Mouse (Mus musculus): Measurements from ENCODE around the gene Wnt9a. TPM values are rescaled to one million over a fixed set of nuclear protein-coding genes. Genes with fewer than 3 reads are reported as not detected.
"Not testable (repeated sequence)": the region's sequence is repeated elsewhere in the genome, so short reads cannot be mapped to it uniquely, and the experiment has no call there.

Wnt9a gene
- total RNA-seq, 2 experiments from 2014 or later, result 0.80 to 1.1 TPM

DNA sequence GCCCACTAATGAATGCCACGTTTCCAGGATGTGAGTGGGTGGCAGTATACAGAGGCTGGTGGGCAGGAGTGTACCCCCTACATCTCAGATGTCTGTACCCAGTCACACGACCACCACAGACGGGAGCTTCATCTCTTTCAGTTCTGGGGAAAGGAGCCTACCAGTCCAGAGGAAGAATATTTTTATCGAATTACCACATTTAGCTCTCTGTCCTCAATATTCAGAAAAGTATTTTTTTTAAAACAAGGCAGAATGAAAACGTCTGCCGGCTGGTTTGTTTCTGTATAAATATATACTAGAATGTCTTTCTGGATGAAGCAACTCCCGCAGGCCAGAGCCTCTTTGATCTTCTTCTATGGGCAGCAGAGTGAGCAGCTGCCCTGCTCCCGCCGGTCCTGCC, 26.2 kb downstream of the Wnt9a start:
- no peak for DNase-seq (ENCODE audit: low spot score in 2 of 2)

DNA sequence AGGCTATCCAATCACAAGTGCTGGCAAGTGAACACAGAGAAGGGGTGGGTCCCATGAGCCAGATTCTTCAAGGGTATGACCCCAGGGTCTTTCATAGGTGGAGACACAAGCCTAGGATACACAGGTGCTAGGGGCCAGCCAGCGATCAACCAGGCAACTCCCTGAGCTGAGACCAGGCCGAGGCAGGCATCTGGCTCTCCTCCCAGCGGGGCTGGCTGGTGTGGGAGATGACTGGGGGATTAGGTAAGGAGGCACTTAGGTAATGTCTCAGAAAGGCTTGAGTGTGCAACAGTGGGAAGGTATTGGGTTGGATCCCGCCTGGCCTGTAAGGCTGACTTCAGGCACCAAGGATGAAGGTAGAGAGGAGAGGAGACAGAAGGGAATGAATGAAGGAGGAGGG, 28.4 kb downstream of the Wnt9a start:
- no peak for DNase-seq (ENCODE audit: low spot score in 2 of 2)

DNA sequence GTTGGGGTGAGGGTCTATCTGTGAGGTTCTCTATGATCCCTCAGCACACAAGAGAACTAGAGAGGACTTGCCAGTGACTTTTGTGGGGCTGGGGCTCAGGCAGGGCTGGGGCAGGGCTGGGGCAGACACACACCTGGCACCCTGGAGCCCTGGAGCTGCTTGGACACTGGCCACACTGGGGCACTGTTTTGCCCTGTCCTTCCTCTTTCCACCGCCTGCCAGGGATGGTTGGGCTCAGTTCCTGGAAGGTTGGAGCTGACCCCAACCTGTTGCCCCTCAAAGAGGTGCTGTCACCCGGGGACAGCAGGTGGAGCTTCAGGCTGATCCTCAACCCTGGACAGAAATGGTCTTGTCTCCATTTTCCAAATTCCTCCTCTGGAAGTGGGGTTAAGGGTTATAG, 29.2 kb downstream of the Wnt9a start:
- no peak for DNase-seq (ENCODE audit: low spot score in 2 of 2)

DNA sequence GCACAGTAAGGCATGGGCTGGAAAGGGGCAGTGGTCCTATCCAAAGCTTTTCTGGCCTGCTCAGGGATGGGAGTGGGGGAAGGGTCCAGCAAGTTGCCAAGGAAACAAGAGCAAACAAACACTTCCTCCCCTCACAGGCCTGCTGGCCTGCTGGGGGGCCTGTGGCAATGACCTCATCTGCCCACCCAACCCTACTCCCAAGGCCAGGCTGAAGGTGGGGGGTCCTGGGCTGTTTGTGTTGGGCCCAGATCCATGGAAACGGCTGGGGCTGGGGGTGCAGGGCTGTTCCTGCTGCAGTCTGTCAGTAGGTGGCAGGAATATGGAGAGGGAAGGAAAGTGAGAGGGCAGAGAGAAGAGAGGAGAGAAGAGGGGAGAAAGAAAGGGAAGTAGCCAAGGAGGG, 29.7 kb downstream of the Wnt9a start:
- DNase-seq (ENCODE audit: low spot score in 2 of 2), result no peak

DNA sequence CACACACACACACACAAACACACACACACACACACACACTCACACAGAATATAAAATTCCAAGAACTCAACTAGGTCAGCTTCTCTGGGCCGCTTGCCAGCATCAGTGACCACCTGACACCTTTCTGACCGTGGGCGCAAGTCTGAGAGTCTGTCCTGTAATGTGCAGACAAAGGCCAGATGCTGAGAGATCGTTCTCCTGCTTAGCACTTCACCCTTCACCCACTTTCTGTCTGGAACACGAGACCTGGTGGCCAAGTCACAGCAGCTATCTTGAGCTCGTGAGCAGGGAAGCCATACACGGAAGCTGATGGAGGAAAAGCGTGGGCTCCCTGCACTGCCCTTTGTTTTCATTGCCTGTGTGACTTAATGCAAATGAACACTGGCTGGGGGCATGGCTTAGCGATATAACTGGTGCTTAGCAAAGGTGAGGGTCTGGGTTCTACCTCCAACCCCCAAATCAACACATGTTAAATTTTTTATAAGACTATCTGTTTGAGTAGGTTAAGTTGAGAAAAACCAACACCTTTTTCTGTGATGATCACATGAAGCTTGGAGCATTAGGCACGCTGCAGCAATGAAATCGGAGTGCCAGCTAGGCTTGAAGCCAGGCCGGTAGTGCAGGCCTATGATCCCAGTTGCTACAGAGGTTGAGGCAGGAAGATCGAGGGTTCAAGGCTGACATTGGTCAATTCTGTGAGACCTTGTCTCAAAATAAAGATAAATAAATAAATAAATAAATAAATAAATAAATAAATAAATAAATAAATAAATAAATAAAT, 31.4 kb downstream of the Wnt9a start:
- no peak for DNase-seq (ENCODE audit: low spot score in 2 of 2)

DNA sequence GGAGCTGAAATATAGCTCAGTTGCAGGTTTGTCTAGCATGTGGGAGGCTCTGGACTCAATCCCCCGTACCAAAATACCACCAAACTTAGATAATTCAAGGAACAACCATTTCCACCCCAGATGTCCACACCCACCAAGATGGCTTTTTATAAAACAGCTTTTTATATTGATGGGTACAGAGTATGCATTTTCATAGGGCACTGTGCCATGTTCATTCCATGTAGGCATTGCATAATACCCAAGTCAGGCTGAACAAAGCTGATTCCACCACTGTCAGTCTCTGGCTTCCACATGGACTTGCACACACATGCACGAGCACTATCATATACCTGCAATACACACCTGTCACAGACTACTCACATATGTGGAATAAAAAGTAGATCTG, 32.0 kb downstream of the Wnt9a start:
- no peak for DNase-seq (ENCODE audit: low spot score in 2 of 2)

DNA sequence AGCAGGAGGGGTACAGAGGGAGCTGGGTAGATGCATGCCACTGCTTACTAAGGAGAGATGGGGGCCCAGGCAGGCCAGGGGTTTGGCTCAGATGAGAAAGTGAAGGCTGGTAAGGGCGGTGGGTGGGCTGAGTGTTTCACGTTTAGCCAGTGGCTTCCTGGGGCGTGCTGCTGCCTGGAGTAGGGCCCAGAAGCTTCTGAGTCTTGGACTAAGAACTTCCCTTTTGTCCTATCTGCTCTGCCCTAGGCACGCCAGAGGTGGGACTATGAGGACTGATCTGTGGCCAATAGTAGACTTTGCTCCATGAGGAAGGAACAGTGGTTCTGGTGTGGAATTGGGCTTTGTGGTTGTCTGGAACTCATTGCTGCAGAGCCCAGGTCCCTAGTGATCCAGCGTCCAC, 36.2 kb downstream of the Wnt9a start:
- no peak for DNase-seq (ENCODE audit: low spot score in 2 of 2)

DNA sequence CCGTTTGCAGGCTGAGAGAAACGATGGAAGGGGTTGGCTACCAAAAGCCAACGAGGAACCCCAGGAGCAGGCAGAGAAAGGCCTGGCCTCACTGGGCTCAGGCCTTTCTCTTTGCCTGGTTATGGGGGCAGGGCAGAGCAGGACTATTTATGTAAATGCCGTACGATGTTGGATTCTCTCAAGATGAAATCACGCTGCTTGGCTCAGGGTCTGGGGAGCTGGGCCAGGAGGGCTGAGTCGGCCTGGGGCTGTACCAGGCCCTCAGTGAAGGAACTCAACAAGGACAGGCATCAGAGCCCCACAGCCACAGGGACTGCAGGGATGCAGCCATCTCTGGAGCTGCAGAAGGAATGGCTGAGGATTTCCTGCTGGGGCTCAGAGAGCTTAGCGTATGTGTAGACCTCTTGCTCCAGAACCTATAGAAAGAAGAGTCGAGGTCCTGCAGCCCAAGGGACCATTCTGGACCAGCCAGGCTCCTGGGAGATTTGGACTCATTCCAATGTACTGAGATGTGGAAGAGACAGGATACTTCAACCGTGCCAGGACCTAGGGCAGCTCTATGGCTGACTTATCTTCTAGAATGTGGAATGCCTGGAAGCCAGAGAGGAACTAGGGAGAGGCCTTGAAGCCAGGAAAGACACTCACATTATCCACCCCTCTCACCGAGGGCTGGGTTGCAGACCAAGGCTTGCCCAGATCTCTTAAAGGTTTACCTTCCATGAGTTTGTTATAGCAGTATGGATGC, 39.6 kb downstream of the Wnt9a start:
- no peak for DNase-seq (ENCODE audit: low spot score in 2 of 2)

DNA sequence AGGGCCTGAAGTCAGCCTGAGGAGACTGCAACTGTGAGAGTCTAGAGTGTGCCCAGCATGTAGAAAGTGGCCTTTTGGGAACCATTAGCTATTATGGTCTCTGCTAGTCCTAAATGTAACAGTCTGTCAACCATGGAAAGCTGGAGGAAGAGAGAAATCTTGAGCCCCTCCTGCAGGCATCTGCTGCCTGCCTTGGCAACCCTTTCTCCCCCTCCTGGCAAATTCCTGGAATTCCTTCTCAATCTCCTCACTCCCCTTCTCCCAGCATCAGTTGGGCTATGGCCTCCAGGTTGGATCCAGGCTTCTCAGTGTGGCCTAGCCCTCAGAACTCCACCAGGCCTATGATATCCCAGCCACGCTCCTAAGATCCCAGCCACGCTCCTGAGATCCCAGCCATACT, 43.6 kb downstream of the Wnt9a start:
- no peak for DNase-seq (ENCODE audit: low spot score in 2 of 2)

DNA sequence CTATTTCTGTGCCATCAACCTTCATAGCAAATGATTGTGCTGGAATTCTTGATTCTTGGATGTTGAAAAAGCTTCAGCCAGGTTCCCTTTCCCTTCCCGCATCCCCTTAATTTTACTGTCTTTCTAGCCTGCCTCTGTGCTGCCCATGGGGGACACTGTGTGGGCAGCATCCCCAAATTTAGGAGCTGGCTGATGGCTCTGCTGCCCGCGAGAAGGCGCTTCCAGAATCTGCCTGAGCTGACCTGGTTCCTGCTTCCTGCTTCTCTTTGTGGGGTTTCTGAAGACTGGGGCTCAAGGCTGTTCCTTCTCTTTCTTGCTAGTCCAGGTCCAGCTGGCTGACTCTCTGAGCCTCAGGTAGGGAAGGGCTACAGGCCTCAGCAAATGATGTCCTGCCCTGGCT, 48.1 kb downstream of the Wnt9a start:
- no peak for DNase-seq (ENCODE audit: low spot score in 2 of 2)

DNA sequence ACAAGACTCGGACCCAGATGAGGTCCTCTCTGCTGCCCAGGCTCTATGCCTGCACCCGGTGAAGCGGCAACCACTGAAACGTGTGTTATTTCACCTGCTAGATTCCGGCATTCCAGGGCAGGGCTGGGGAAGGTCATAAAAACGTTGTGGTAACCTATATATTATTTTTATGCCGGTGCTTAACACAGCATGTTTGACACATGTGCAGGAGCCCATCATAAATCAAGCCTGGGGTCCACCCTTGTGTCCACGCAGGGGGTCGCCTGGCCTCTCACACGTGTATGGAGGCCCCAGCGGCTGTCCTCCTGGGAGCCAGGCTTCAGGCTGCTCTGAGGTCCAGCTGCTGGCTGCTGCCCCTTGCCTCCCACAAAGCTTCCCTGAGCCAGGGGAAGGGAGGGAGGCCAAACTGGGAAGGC, 50.2 kb downstream of the Wnt9a start:
- no peak for DNase-seq (ENCODE audit: low spot score in 2 of 2)

DNA sequence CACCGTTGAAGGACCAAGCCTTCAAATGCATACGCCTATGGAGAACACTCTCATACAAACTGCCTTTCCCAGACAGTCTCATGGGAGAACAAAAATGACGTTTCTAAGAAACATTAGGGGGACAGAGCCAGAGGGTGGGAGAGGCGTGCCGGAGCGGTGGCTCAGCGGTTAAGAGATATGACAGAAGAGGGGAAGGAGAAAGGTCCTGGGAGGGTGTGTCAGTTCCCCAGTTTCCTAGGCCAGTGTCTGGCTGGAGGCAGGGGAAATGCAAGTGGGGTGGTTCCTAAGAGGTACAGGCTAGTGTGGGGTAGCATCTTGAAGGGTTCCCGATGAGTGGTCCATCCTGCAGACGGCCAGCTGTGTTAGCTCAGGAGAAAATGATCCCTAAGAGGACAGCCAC, 54.6 kb downstream of the Wnt9a start:
- no peak for DNase-seq (ENCODE audit: low spot score in 2 of 2)

DNA sequence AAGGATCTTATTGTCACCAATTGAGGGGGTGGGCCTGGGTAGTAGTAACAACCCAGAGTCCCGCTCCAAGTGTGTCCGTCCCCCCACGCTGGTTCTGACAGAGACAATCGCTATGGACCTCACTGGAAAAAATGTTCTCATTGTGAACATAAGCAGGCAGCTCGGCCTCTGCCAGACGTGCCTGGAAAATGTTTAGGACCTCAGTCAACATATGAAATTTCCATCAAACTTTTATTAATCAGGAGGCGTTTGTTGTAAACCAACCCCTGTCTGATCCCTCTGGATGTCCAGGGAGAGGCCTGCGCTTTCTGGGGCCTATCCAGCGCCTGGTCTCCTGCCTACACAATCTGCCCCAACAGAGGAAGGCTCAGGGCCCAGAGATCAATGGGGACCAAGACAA, 57.3 kb downstream of the Wnt9a start:
- no peak for DNase-seq (ENCODE audit: low spot score in 2 of 2)

DNA sequence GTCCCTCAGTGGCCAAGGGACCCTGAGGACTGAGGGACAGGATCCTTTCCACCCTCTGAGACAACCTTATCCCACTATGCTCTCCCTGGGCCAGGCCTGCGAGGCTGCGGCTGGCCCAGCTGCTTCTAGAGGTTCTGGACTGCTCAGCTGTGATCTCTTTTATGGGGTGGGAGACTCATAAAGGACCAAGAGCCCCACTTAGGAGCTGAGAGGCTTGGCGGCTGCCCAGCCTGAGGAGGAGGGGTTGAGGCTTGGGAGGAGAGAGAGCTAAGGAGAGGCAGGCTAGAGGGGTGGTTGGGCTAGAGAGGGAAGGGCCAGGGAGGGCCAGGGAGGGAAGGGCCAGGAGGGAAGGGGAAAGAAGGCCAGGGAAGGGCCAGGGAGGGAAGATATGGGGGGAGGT, 57.7 kb downstream of the Wnt9a start:
- no peak for DNase-seq (ENCODE audit: low spot score in 2 of 2)

DNA sequence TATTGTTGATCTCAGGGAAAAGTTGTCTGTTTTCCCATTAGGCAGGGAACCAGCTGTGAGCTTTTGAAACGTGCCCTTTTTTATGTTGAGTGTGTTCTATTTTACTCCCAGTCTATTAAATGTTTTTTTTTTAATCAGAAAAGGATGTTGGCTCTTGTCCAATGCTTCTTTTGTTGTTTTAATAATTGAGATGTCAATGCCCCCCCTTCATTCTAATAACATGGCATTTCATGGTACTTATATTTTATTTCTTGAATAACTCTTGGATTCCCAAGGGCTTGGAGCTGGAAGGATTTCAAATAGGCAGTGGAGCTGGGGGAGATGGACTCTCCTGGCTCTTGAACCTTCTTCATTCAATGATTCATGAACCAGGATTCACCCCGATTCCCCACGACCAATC, 59.3 kb downstream of the Wnt9a start:
- DNase-seq (ENCODE audit: low spot score in 2 of 2), result no peak

DNA sequence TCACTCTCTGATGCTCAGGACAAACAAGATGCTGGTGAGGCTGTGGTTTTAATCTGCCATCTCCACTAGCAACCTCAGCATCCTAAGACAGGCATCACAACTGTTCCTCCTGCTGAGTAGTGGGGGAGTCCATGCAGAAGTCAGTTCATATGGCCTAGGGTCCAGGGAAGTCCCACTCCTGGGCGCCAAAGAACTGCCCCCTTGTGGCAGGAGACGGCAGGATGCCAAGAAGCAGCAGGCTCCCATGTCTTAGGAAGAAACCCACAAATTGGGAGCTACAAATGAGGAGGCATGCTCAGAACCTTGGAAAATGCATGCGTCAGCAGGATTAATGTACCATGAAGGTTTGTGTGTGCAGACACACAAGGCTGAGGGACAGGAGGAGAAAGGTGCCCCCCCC, 59.9 kb downstream of the Wnt9a start:
- no peak for DNase-seq (ENCODE audit: low spot score in 2 of 2)

DNA sequence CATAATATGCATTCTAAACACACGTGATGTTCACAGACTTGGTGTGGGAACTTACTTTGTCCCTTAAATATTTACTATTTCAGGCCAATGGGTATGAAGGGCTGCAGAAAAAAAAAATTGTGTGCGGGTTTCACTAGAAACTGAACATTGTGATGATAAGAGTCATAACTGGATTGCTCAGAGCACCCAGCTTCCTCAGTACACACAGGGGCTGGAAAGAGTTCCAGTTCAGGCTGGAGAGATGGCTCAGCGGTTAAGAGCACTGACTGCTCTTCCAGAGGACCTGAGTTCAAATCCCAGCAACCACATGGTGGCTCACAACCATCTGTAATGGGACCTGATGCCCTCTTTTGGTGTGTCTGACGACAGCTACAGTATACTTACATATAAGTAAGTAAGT, 61.2 kb downstream of the Wnt9a start:
- DNase-seq (ENCODE audit: low spot score in 2 of 2), result not testable (repeated sequence)

DNA sequence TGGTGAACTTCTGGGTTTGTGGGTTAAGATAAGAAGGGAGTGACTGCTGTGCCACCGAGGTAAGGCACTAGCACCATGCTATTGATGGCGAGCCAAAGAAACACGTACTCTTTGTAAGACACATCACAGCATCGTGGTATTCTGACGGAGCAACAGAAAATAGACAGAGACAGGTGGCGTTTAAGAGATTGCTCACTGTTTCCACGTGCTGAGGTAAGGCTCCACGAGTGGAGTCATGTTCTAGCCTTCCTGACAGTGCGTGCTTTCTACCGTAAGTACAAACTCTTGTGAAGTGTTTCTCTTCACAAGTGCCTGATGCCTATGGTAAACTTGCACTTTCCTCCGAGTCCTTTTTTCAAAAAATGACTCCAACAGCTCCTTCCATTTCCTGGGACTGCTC, 63.1 kb downstream of the Wnt9a start:
- DNase-seq (ENCODE audit: low spot score in 2 of 2), result no peak

DNA sequence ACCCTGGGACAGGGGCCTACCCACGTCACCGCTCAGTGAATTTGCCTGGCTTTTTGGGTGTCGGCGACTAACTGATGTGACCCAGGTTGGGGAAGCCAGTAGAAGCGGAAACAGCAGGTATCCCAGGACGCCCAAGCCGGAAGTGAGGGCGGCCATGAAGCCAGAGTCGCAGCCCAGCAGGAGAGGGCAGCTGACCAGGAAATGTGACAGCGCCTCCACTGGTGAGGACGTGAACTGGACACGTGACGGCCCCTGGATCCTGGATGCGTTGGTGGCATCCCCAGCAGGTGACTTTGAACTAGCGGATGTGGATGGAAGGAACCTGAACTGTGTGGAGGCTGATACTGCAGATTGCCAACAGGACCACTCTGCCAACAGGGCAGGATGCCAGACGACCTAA, 68.7 kb downstream of the Wnt9a start, which contains the start of gene Prss38:
Prss38 (minus strand) TSS at position 183 of the 400 bp plus-strand sequence.
- no peak for DNase-seq (ENCODE audit: low spot score in 2 of 2)

DNA sequence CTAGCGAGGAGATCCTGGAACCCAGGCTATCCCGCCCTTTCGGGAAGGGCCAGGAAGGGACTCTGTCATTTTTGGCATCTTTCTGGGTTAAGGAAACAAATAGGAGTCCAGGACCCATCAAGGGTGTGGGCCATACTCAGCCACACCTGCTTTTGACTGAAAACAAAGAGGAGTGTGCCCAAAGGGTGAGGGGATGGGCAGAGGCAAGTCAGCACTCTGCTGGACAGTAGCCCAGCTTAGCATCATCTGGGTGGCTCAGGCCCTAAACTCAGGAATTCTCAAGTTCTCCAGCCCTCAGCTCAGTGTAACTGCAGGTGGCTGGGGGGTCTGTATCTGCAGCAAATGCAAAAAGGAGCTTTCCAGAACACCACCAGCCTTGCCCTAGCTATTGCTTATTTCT, 71.3 kb downstream of the Wnt9a start:
- no peak for DNase-seq (ENCODE audit: low spot score in 2 of 2)

DNA sequence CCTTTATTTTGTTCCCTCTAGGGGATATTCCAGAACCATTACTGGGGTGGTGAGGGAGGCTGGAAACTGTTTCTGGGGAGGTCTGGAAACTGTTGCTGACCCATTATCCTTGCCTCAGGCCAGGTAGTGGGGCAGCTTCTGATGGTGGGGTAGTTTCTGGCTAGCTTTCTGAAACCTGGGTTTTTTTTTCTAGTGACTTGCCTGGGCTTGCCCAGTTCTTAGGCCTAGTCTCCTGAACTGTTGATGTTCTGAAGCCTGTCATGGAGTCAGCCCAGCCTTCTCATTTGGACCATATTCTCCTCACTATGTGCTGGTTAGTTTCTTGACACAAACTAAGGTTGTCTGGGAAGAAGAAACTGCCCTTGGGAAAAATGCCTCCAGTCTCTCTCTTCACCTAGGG, 72.8 kb downstream of the Wnt9a start:
- DNase-seq (ENCODE audit: low spot score in 2 of 2), result no peak
